Mouse (Mus musculus) gastrocnemius, postnatal 25 days (tissue): ENCODE measurements at regions not wholly inside any gene's neighbourhood (a gene's known extent, or its start where the extent isn't known, plus 50 kb on each side); places are given as distances from the start of the nearest gene placed in this dataset.

Experiments
- DNase-seq: peaks from one replicate; pipeline ENCODE4 v3.0.0; 2022

GRCm38 (mm10) chr3:144137483-144137882 lies 67.5 kb downstream of the Lmo4 start:
- DNase-seq: no peak

GRCm38 (mm10) chr3:144136432-144136831 lies 68.6 kb downstream of the Lmo4 start:
- no peak for DNase-seq

GRCm38 (mm10) chr3:144135646-144136045 lies 69.4 kb downstream of the Lmo4 start:
- no peak for DNase-seq

GRCm38 (mm10) chr3:144128042-144128441 lies 77.0 kb downstream of the Lmo4 start:
- DNase-seq: no peak

GRCm38 (mm10) chr3:144124353-144124752 lies 80.7 kb downstream of the Lmo4 start:
- no peak for DNase-seq

- DNase-seq: no peak
These were observed 81.5 kb downstream of the Lmo4 start for GRCm38 (mm10) chr3:144123361-144124072.

- DNase-seq: no peak
These were observed 85.9 kb downstream of the Lmo4 start for GRCm38 (mm10) chr3:144119076-144119475.

GRCm38 (mm10) chr3:144113672-144114645 lies 91.1 kb downstream of the Lmo4 start:
- DNase-seq: no peak

GRCm38 (mm10) chr3:144110331-144111080 lies 94.5 kb downstream of the Lmo4 start:
- DNase-seq: no peak

GRCm38 (mm10) chr3:144109769-144110168 lies 95.3 kb downstream of the Lmo4 start:
- no peak for DNase-seq

GRCm38 (mm10) chr3:144108310-144108709 lies 96.7 kb downstream of the Lmo4 start:
- DNase-seq: no peak

- DNase-seq: no peak
These were observed 97.4 kb downstream of the Lmo4 start for GRCm38 (mm10) chr3:144107664-144108063.

- DNase-seq: no peak
These were observed 100.7 kb downstream of the Lmo4 start for GRCm38 (mm10) chr3:144104366-144104765.

GRCm38 (mm10) chr3:144099444-144099843 lies 105.6 kb downstream of the Lmo4 start:
- DNase-seq: no peak

GRCm38 (mm10) chr3:144098762-144099161 lies 106.3 kb downstream of the Lmo4 start:
- no peak for DNase-seq

- no peak for DNase-seq
These were observed 113.8 kb downstream of the Lmo4 start for GRCm38 (mm10) chr3:144091231-144091630.

GRCm38 (mm10) chr3:144089790-144090256 lies 115.2 kb downstream of the Lmo4 start:
- DNase-seq: no peak

- no peak for DNase-seq
These were observed 116.6 kb downstream of the Lmo4 start for GRCm38 (mm10) chr3:144088261-144088884.

GRCm38 (mm10) chr3:144087771-144088170 lies 117.2 kb downstream of the Lmo4 start:
- no peak for DNase-seq

- no peak for DNase-seq
These were observed 118.8 kb downstream of the Lmo4 start for GRCm38 (mm10) chr3:144086176-144086575.

- no peak for DNase-seq
These were observed 125.1 kb downstream of the Lmo4 start for GRCm38 (mm10) chr3:144079960-144080359.
